Mouse (Mus musculus): ENCODE results near the gene Mical2.

- TF ChIP-seq CTCF (IDR thresholded peaks at IDR 0.05), result no peak
- no peak for TF ChIP-seq POLR2A (IDR thresholded peaks at IDR 0.05; ENCODE audit: insufficient read depth, low read depth, low read length)
- no peak for TF ChIP-seq EP300 (IDR thresholded peaks at IDR 0.05; ENCODE audit: insufficient read depth, low read depth, low read length)
These were observed 133.9 kb downstream of the Mical2 start for GRCm38 (mm10) chr7:112359594-112359993.
